Mouse (Mus musculus) liver, embryonic 12.5 days (tissue): ENCODE measurements around the gene Ppp2r1b. TPM values are rescaled to one million over a fixed set of nuclear protein-coding genes. Genes with fewer than 3 reads are reported as not detected.

Source experiments
- ATAC-seq: fragments of 200-750 bp; cut with Nextera tagmentation; 2 replicates; pipeline ENCODE4 v1.8.0; 2017; ENCODE audit warnings: moderate number of reproducible peaks, mild to moderate bottlenecking, moderate library complexity
- H3K27ac ChIP-seq: fragments of 300-500 bp; sonication (generic); 2 replicates; pipeline ENCODE4 v1.5.1; 2016; ENCODE audit warnings: mild to moderate bottlenecking
- H3K27me3 ChIP-seq: fragments of 300-500 bp; sonication (generic); replicated peaks from 2 replicates; pipeline ENCODE4 v1.6.1; 2016; ENCODE audit warnings: mild to moderate bottlenecking, moderate library complexity
- H3K36me3 ChIP-seq: fragments of 300-500 bp; sonication (generic); 2 replicates; pipeline ENCODE4 v1.6.1; 2016; ENCODE audit warnings: mild to moderate bottlenecking, moderate library complexity
- H3K4me1 ChIP-seq: fragments of 300-500 bp; sonication (generic); 2 replicates; pipeline ENCODE4 v1.6.1; 2016
- H3K4me2 ChIP-seq: fragments of 300-500 bp; sonication (generic); 2 replicates; pipeline ENCODE4 v1.6.1; 2016; ENCODE audit warnings: mild to moderate bottlenecking, moderate library complexity
- H3K4me3 ChIP-seq: fragments of 300-500 bp; sonication (generic); 2 replicates; pipeline ENCODE4 v1.5.1; 2016; ENCODE audit warnings: mild to moderate bottlenecking, moderate library complexity
- H3K9ac ChIP-seq: fragments of 300-500 bp; sonication (generic); 2 replicates; pipeline ENCODE4 v1.6.1; 2016; ENCODE audit warnings: mild to moderate bottlenecking, moderate library complexity
- H3K9me3 ChIP-seq: fragments of 300-500 bp; sonication (generic); replicated peaks from 2 replicates; pipeline ENCODE4 v1.6.1; 2016; ENCODE audit warnings: mild to moderate bottlenecking, moderate library complexity
- WGBS: fragments of 180-500 bp; shearing (Covaris S2); methylation state at CpG from one replicate; pipeline ENCODE4 v1.1.7; 2016; ENCODE audit not compliant: insufficient replicate concordance; 5-methylcytosine and 5-hydroxymethylcytosine counted together
- polyA plus RNA-seq: library from polyadenylated mRNA; unstranded; fragments of >200 nt; fragmentation: Nextera tagmentation; extraction: Ambion mirVana; gene quantifications from 2 replicates; pipeline ENCODE4 v1.2.1, GENCODE M21; 2016

Ppp2r1b gene
- polyA plus RNA-seq, result 131 and 137 TPM in 2 replicates

GRCm38 (mm10) chr9:50845081-50845480 lies at the start of gene Ppp2r1b:
Gene Ppp2r1b, plus strand, starts transcription at chr9:50845301.
- H3K4me1 ChIP-seq, result peaks cover 44% of the 10 kb centered on the region
- H3K27ac ChIP-seq, result no peak within 1 kb of the TSS
- no peak within 1 kb of the TSS for H3K4me2 ChIP-seq
- no peak within 1 kb of the TSS for H3K9ac ChIP-seq
- H3K4me3 ChIP-seq, result no peak within 1 kb of the TSS
- peaks cover 22% of the 10 kb centered on the region for H3K36me3 ChIP-seq
- no peaks in the 10 kb centered on the region for H3K27me3 ChIP-seq
- ATAC-seq, result no peak
- H3K9me3 ChIP-seq, result no peaks in the 10 kb centered on the region
- WGBS, result 85% methylated on average over 3 of the region's 3 CpGs

GRCm38 (mm10) chr9:50796776-50797175 lies 48.3 kb upstream of the Ppp2r1b start:
- peaks cover 61% of the 10 kb centered on the region for H3K36me3 ChIP-seq
- H3K9ac ChIP-seq, result no peak overlapping the region
- H3K9me3 ChIP-seq, result no peaks in the 10 kb centered on the region
- H3K4me1 ChIP-seq, result peaks cover 6% of the 10 kb centered on the region
- H3K4me2 ChIP-seq, result no peak overlapping the region
- no peak for ATAC-seq
- H3K27me3 ChIP-seq, result no peaks in the 10 kb centered on the region
- 91% methylated on average over 8 of the region's 8 CpGs for WGBS
- H3K4me3 ChIP-seq, result no peak overlapping the region
- no peak overlapping the region for H3K27ac ChIP-seq

DNA sequence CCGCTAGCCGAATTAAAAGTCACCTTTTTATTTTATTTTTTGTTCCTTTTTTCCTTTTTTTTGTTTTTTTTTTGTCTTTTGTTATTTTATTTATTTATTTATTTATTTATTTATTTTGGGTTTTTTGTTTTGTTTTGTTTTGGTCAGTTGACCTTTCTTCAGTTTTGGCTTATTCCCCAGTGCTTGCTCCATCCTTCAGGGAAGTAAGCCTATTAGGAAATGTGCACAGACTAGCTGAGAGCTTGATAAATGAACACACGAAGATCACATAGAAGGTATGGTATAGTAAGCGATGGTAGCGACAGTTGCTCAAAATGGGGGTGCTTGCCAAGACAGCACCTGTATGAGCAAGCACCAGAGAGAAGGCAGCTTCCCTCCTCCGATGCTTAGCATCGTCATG lies 47.5 kb upstream of the Ppp2r1b start:
- WGBS, result 92% methylated on average over 7 of the region's 7 CpGs
- Histone ChIP-seq H3K9me3 (no peaks in the 10 kb centered on the region), H3K27me3 (no peaks in the 10 kb centered on the region), H3K27ac (no peak overlapping the region), H3K9ac (no peak overlapping the region), H3K4me1 (peaks cover 15% of the 10 kb centered on the region), H3K36me3 (peaks cover 58% of the 10 kb centered on the region), H3K4me2 (no peak overlapping the region), H3K4me3 (no peak overlapping the region)
- ATAC-seq, result no peak

GRCm38 (mm10) chr9:50798368-50798767 lies 46.7 kb upstream of the Ppp2r1b start:
- no peak for ATAC-seq
- peaks cover 63% of the 10 kb centered on the region for H3K36me3 ChIP-seq

DNA sequence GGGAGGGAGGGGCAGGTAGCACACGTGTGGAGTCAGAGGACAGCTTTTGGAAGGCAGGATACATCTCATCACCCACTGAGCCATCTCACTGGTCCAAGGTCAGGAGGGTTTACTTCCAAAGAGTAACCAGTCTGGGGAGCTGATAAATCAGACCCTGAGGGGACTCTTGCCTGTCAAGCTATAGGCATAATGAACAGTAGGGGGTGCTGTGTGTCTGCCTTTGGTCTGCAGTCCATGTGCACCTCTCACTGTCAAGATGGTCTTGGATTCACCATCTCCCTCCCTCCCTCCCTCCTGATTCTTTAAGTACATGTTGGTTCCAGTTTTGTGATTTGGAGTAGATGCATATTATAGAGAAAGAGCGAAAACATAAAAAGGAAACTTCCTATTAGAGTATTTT lies 44.1 kb upstream of the Ppp2r1b start:
- Histone ChIP-seq H3K27me3 (no peaks in the 10 kb centered on the region), H3K36me3 (peaks cover 72% of the 10 kb centered on the region), H3K27ac (peak overlapping the region; percentile 91; the same call in 1 of the 2 replicates), H3K4me3 (no peak overlapping the region), H3K9ac (no peak overlapping the region), H3K4me1 (peaks cover 42% of the 10 kb centered on the region), H3K4me2 (no peak overlapping the region), H3K9me3 (no peaks in the 10 kb centered on the region)
- 46% methylated on average over 2 of the region's 2 CpGs for WGBS
- ATAC-seq, result no peak

More at GRCm38 (mm10) chr9:50798368-50798767, 46.7 kb upstream of the Ppp2r1b start:
- Histone ChIP-seq H3K4me1 (peaks cover 22% of the 10 kb centered on the region), H3K27ac (no peak overlapping the region), H3K4me2 (no peak overlapping the region), H3K9ac (no peak overlapping the region), H3K9me3 (no peaks in the 10 kb centered on the region), H3K27me3 (no peaks in the 10 kb centered on the region), H3K4me3 (no peak overlapping the region)
- WGBS, result 76% methylated on average over 5 of the region's 5 CpGs

DNA sequence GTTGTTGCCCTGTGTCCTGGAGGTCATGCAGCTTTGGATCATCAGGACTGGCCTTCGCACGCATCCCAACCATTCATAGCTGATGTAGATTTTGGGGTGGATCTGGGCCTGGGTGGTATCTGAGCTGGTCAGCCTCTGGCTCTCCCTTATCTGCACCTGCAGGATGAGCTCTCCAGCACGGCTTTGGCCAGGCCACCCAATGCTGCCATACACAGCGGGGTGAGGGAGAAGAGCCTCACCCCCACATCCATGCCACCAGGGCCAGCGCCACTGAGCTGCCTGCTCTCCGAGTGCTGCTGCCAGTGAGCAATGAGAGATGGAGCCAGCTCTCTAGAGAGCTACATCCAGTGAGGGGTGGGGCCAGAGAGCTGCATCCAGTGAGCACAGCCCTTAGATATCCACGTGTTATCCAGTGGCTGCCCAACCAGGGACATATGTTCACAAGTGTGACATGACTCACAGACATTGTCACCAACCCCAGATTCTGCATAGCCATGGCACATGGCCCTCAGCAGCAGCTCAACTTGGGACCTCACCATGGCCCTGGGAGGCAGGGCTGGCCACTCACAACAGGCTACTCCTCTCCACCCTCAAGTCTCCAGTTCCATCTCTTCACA lies 41.9 kb upstream of the Ppp2r1b start:
- Histone ChIP-seq H3K4me3 (no peak overlapping the region), H3K27me3 (no peaks in the 10 kb centered on the region), H3K4me2 (peak overlapping the region; percentile 48), H3K27ac (peak overlapping the region; percentile 91), H3K36me3 (peaks cover 73% of the 10 kb centered on the region), H3K9me3 (no peaks in the 10 kb centered on the region), H3K9ac (peak overlapping the region; percentile 52), H3K4me1 (peaks cover 53% of the 10 kb centered on the region)
- peak; percentile 99 for ATAC-seq
- 43% methylated on average over 7 of the region's 7 CpGs for WGBS

GRCm38 (mm10) chr9:50808471-50808870 lies 36.6 kb upstream of the Ppp2r1b start:
- ATAC-seq, result no peak
- peak overlapping the region; percentile 53; the same call in 1 of the 2 replicates for H3K27ac ChIP-seq
- H3K9me3 ChIP-seq, result no peaks in the 10 kb centered on the region
- H3K9ac ChIP-seq, result no peak overlapping the region
- H3K27me3 ChIP-seq, result no peaks in the 10 kb centered on the region
- H3K4me1 ChIP-seq, result peaks cover 78% of the 10 kb centered on the region
- H3K36me3 ChIP-seq, result peaks cover 71% of the 10 kb centered on the region
- no peak overlapping the region for H3K4me3 ChIP-seq
- no peak overlapping the region for H3K4me2 ChIP-seq
- WGBS, result 90% methylated on average over 6 of the region's 6 CpGs

DNA sequence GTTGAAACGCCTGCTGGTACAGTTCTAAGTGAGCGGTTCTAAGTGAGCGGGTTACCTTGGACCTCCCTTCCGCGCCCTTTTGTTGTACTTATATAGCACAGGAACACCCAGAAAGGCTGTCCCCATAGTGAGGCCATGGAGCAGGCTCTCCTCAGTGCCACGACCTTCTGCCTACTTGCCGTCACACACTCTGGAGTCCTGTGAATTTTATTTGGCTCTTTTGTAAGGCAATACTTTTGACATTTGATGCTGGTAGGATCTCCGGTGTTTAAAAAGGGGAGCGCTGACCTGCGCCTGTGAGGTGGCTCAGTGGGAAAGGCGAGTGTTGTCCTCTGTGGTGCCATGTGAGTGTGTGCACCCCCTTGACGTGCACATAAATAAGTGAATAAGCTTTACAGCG lies 36.0 kb upstream of the Ppp2r1b start:
- no peak overlapping the region for H3K4me3 ChIP-seq
- peak overlapping the region; percentile 53 for H3K27ac ChIP-seq
- no peaks in the 10 kb centered on the region for H3K27me3 ChIP-seq
- H3K36me3 ChIP-seq, result peaks cover 71% of the 10 kb centered on the region
- H3K9me3 ChIP-seq, result no peaks in the 10 kb centered on the region
- H3K9ac ChIP-seq, result no peak overlapping the region
- H3K4me1 ChIP-seq, result peaks cover 78% of the 10 kb centered on the region
- no peak for ATAC-seq
- 89% methylated on average over 13 of the region's 13 CpGs for WGBS
- H3K4me2 ChIP-seq, result no peak overlapping the region

GRCm38 (mm10) chr9:50811187-50811586 lies 33.9 kb upstream of the Ppp2r1b start:
- Histone ChIP-seq H3K4me2 (peak overlapping the region; percentile 48), H3K36me3 (peaks cover 64% of the 10 kb centered on the region), H3K4me1 (peaks cover 78% of the 10 kb centered on the region), H3K27ac (peak overlapping the region; percentile 93), H3K9ac (0 out of 2 replicates have a peak overlapping the region, but pooled peaks have one; percentile 43), H3K9me3 (no peaks in the 10 kb centered on the region), H3K4me3 (no peak overlapping the region), H3K27me3 (no peaks in the 10 kb centered on the region)
- WGBS, result 31% methylated on average over 7 of the region's 7 CpGs
- peak; percentile 93 for ATAC-seq

DNA sequence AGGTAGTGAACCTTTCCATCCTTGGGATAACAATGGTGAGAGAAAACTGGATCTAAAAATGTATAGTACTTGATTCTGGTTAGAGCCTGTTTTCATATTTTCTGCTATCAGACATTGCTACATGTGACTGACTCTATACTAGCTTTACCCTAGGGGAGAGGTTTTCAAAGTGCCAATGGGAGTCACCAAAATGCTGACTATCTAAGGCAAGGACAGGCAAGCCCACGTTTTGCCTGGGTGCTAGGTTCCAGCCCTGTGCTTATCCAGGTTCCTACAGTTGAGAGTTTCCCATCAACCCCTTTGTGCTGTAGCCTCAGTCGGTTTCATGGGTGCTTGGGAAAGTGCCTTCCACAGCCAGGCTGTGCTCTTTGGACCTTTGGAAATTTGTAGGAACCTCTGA lies 33.4 kb upstream of the Ppp2r1b start:
- H3K4me1 ChIP-seq, result peaks cover 84% of the 10 kb centered on the region
- H3K4me2 ChIP-seq, result peak overlapping the region; percentile 48
- H3K9ac ChIP-seq, result peak overlapping the region; percentile 43; the same call in 1 of the 2 replicates
- peaks cover 64% of the 10 kb centered on the region for H3K36me3 ChIP-seq
- no peaks in the 10 kb centered on the region for H3K27me3 ChIP-seq
- H3K4me3 ChIP-seq, result no peak overlapping the region
- 29% methylated on average over 2 of the region's 2 CpGs for WGBS
- H3K9me3 ChIP-seq, result 0 out of 2 replicates have a peak, but pooled peaks cover 3% of the 10 kb centered on the region
- peak; percentile 60 for ATAC-seq
- peak overlapping the region; percentile 93 for H3K27ac ChIP-seq

DNA sequence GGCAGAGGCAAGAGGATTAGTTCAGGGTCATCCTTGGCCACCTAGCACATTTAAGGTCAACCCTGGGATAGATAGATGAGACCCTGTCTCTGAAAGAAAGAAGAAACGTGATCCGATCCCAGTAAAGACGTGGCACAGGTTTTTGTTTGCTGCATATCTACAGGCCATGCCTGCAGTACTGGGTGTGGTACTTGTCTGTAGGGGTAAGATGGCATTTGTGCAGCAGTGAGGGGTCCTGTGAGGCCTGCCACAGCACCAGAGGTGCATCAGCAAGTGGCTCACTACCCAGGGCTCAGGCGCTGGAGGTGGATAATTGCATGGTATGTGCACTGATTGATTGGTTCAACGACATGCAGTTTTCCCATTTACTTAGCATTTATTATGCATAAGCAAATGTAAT lies 31.3 kb upstream of the Ppp2r1b start:
- peak; percentile 76 for ATAC-seq
- WGBS, result 55% methylated on average over 5 of the region's 5 CpGs
- H3K27ac ChIP-seq, result peak overlapping the region; percentile 93
- H3K9me3 ChIP-seq, result 0 out of 2 replicates have a peak, but pooled peaks cover 7% of the 10 kb centered on the region
- no peaks in the 10 kb centered on the region for H3K27me3 ChIP-seq
- peak overlapping the region; percentile 16 for H3K4me2 ChIP-seq
- peaks cover 68% of the 10 kb centered on the region for H3K36me3 ChIP-seq
- no peak overlapping the region for H3K9ac ChIP-seq
- H3K4me3 ChIP-seq, result no peak overlapping the region
- peaks cover 88% of the 10 kb centered on the region for H3K4me1 ChIP-seq

- 0 out of 2 replicates have a peak, but pooled peaks cover 7% of the 10 kb centered on the region for H3K9me3 ChIP-seq
- H3K27me3 ChIP-seq, result no peaks in the 10 kb centered on the region
- WGBS, result 92% methylated on average over 4 of the region's 4 CpGs
- ATAC-seq, result no peak
- H3K36me3 ChIP-seq, result peaks cover 62% of the 10 kb centered on the region
- H3K9ac ChIP-seq, result no peak overlapping the region
- H3K27ac ChIP-seq, result peak overlapping the region; percentile 76
- no peak overlapping the region for H3K4me2 ChIP-seq
- H3K4me1 ChIP-seq, result peaks cover 72% of the 10 kb centered on the region
- no peak overlapping the region for H3K4me3 ChIP-seq
Measured at GRCm38 (mm10) chr9:50815666-50816065, 29.4 kb upstream of the Ppp2r1b start.
